Mouse (Mus musculus) urinary bladder, postnatal 25 days (tissue): ENCODE results near the gene Morn1.

Experiments
- DNase-seq: peaks from one replicate; pipeline ENCODE4 v3.0.0; 2022; ENCODE audit warnings: low spot score

The Morn1 gene

DNA sequence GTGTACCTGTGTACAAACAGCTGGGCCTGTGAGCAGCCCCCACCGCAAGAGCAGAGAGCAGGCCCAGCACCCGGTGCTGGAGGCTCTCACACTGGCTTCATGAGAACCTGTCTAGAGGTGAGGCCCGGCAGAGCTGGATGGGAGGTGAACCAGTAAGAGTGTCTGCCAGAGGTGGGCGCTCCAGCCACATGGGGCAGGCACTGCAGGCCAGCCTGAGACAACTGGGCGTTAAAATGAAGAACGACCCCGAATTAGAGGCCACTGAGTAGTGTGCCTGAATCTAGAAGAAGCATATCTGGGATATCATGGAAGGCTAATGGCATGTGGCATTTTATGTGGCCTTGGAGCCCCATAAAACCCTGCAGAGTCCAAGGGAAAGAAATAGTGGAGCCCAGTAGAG lies 33.7 kb downstream of the Morn1 start:
- DNase-seq = no peak

DNA sequence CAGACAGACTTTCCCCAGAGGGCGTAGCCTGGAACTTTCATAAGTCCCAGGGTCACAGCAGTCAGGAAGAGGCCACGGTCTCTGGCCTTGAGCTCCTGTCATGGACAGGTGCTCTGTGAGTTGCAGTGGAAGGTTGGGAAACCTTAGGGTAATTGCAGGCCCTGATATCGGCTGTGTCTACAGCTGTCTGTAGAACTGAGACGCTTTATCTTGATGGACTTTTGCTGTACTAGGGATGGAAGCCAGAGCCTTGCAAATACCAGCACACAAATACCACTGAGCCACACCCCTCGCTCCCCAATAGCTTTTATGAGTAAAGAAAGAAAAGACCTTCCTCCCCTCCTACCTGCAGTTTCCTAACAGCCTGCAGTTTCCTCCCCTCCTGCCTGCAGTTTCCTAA lies 34.2 kb downstream of the Morn1 start:
- no peak for DNase-seq

DNA sequence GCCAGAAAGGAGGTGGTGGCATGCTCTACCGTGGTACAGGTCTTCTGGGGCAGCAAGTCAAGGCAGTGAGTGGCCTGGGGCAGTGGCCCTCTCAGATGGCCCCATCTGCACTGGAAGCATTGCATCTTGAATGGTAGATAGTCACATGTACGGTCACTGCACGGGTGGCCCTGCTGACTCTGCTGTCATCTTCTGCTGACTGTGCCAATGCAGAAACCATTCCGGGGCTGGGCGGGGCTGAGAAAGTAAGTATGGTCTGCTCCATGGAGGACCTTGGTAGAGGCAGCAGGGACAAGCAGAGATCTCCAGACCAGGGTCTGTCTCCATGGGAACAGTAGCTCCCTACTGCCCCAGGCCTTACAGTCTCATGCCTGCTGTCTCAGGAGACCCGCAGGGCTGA lies 34.8 kb downstream of the Morn1 start:
- no peak for DNase-seq

DNA sequence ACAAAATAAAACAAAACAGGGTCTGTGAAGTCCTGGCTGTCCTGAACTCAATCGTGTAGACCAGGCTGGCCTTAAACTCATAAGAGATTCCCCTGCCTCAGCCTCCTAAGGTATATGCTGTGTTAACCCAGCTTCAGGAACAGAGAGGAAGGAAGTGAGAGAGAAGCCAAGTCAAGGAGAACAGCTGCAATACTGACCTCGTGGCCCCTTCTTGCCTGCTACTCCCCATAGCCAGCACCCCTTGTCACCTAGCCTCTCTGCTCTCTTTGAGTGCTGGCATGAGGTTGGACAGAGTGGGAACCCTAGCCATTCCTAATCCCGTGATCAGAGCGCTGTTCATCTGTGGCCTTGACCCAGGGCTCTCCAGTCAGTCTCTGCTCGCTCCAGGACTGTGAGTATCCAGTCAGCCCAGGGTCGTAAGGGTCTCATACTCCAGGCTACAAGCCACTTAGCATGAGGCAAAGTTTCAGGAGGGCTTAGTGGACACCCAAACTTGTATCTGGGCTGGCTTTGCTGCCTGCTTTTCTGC lies 35.6 kb downstream of the Morn1 start:
- no peak for DNase-seq

DNA sequence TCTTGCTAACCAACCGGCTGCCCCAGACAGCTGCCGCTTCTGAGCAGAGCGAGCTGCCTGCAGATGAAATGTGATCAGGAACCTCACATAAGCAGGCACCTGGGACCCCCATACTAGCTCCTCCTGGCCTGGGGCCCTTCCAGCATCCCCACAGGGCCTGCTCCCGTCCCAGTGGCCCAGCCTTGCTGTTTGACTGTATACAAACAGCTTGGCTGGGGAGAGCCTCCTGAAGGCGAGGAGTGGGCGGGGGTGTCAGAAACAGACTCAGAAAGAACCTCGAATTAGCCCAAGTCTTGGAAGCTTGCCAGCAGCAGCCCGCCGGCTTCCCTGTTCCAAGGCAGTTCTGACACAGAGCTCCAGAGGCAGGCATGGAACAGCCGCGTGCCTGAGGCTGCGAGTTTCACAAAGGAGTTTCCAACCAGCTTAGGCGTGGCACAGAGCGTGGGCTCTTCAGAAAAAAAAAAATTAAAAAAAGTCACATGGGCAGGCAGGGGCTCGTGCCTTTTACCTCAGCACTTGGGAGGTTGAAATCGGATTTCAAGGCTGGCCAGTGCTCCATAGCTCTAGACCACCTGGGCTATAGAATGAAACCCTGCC lies 36.2 kb downstream of the Morn1 start:
- DNase-seq = peak; percentile 71

DNA sequence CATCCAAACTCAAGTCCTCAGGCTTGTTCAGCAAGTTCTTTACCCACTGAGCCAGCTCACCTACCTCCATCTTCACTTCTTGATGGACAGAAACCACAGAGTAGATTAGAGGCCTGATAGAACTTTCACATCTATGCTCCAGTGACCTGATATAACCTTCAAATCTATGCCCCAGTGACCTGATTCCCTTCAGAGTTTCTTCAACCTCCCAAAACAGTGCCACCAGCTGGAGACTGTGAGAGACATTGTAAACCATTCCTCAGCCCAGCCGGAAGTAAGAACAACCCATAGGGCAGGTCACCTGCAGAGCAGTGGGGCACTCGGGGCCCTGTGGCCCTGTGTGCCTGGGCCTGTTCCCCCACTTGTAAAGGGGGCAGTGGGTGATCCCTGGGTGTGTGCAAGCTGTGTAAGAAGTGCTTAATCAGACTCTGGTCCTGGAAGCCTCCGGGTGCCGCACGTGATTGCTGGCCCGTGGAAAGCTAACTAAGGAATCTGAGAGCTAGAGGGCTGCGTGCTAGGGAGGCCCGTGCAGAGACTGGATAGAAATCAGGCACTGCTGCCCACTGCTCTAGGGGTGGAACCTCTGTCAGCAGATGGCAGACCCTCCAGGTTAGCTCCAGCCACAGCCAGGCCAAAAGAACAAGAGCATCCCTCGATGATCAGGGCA lies 37.6 kb downstream of the Morn1 start:
- DNase-seq = no peak

DNA sequence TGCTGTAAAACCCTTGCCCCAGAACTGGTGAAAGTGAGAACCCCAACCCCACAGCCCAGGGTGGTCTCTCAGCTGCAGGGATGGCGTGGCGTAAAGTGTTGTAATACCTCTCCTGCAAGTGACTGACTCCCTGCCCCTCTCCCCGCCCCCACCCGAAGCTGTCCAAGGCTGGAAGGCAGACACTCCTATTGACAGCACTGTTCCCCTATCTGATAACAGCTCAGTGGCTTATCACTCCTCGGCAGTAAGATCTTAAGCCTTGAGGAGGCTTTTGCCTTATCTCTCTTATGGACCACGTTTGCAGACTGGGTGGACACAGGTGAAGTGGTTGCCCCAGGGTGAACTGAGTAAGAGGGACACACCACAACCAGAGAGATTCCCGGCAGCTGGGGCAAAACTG lies 38.9 kb downstream of the Morn1 start:
- DNase-seq = no peak

DNA sequence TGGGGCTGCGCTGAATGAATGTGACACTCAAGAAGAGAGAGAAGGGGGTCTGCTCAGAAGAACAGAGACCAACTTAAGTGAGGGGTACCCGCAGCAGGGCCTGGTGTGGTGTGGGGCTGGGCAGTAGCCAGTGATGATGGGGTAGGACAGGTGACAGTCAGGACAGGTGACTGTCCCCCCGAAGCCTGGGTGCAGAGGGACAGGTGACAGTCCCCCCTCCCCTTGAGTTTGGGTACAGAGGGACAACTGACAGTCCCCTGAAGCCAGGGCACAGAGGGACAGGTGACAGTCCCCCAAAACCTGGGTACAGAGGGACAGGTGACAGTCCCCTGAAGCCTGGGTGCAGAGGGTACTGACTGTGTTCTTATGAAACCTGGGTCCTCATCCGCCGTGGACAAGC lies 39.8 kb downstream of the Morn1 start:
- no peak for DNase-seq

DNA sequence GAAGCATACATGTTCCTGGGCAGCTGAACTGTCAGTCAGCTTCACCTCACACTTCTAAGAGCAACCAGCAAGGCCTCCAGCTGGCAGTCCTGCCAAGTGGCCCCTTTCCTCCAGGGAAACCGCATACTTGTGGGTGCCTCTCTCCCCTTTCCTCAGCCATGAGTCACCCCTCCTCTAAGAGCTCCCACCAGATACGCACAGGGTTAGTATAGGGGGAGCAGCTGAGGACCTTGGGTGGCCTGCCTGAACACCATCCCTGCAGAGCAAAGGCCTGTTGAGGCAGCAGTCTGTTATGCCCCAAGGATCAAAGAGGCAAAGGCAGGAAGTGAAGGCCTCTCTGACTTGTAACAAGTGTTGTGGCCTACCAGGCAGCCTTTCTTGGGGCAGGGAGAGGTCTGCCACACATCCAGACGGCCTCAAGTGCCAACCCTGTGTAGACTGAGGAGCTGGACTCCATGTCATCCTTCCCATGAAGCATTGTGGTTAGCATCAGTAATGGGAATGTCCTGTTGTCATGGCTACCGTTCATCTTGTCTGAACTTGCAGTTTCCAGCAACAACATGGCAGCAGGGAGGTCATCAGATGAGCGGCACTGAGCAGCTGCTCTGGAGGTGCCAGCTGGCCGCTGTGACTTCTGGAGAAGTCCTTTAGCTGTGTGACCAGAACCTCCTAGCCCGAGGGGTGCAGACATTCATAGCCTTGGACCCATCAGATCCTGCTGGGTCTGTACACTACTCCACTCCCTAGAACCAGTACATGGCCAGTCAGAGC lies 40.4 kb downstream of the Morn1 start:
- DNase-seq = no peak

DNA sequence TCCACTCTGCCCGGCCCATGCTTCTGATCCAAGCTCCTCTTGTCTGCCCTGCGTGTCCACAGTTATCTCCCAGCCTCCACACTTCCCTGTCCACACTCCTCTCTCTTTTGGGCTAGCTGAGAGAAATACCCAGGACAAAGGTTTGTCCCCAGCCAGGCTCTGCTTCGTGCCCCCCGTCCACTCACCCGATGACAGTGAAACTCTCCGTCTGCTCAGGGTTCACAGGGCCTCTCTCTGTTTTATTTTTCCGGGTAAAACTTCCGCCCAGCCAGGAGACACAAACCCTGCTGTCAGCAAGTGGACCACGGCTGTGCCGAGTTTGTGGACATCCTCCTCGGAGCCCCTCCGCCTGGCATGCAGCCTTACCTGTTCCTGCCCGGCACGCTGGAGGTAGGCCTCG lies 42.0 kb downstream of the Morn1 start:
- no peak for DNase-seq

DNA sequence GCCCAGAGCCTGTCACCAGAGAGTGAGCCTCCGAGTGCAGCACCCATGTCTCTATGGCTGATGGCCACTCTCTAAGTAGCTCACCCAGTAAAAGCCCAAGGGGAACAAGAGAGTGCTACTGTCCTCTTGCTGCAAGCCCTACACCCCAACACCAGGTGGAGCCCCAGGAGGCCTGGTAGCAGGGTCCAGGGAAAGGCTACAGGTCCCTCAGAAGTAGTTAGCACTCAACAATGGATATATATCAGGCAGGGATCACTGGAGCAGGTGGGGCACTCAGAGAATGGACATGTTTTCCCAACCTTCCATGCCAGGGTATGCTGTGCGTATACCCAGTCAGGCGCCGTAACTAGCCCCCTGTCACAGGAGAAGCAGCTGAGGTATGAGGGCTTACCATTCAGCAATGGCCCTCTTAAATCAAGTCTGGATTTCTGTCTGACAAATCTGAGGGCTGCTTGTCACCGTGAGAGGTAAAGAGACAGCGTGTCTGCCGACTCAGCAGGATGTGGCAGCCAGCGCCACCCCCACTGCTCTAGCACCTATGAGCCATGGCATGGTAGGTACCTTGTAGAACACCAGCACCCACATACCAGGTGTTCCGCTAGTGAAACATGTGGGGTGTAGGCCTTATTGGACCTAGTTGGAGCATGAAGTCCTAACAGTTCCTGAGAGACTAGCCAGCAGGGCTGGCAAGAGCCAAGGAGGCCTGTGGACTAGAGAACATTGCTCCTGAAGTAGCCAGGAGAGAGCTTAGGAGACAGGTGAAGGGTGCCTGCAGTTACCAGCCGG lies 42.9 kb downstream of the Morn1 start:
- DNase-seq = no peak

DNA sequence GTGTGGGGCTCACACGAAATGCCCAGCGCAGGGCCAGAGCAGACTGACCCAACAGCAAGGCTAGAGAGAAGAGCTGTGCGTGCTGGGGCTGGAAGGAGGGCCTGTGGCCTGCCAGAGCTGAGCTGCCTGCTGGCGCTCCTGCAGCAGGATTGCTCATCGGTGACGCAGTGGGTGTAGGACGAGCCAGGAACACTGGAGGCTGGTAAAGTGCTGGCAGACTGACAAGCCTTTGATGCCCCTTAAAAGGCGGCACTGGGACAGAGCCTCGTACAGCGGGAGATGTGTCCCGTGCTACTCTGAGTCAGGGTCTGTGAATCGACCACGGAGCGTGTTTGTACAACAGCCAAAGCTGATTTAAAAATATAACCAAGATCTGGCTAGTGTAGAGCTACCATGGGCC lies 43.6 kb downstream of the Morn1 start:
- DNase-seq = peak; percentile 73

DNA sequence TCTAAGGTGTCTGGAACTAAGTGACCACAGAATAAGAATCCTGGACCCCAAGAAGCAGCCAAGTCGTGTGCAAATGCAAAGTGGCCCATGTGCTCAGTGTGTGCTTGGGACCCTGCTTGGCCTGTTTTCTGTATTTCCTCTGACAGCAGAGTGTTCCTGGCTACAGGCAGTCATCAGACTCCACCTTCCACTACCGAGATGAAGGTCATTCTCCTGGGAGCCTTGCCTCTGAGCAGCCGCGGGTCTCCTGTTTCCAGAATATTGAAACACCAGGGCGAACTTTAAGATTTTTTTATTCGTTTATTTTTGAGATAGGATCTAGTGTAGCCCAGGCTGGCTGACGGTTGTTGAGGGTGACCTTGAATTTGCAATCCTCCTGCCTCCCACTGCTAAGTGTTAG lies 44.2 kb downstream of the Morn1 start:
- no peak for DNase-seq

DNA sequence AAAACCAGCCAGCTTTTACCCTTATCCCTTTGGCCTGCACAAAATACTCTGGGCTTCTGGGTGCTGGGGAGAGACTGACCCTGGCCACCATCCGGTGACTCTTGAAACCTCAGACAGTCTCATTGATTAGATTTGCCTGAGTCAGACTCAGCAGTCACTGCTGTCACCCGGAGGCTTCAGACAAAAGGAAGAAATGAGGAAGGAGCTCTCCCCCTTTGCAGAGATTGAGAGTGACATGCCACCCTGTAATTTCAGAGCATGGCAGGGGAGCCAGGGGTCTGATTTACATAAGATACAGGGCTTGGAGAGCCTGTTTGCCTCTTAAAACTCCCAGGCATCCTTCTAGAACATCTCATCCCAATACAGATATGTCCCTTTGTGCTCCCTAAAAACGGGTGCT lies 46.8 kb downstream of the Morn1 start:
- no peak for DNase-seq

DNA sequence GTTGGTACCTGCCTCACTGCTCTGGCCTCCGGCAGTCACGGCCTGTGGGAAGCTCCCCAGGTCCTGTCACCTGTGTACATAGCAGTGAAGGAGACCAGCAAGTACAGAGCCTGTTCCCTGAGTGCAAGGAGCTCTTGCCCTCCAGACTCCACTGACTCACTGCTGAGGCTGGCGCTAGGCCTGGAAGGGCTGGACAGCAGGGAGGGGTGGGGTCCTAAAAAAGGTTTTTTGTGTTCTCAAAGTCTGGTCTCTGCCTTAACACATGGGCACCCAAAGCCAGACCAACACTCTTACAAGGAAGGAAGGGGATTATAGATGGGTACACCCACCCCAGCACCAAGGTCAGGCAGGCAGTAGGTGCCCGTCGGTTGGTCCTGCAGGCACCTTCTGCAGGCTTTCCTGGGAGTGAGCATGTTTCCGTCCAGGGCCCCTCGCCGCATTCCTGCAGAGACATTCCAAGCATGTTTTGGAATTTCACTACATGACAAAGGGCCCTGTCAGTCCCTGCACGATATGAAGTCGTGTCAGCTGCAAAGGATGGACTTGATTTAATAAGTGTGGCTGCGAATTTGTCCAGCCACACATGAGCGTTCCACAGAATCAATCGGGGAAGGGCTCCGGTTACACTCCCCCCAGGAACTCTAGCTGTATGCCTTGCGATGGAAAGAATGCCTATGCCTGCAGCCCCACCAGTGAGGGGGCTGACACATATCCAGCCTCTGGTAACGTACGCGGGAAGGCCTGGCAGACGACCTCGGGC lies 47.5 kb downstream of the Morn1 start:
- DNase-seq = peak; percentile 59

DNA sequence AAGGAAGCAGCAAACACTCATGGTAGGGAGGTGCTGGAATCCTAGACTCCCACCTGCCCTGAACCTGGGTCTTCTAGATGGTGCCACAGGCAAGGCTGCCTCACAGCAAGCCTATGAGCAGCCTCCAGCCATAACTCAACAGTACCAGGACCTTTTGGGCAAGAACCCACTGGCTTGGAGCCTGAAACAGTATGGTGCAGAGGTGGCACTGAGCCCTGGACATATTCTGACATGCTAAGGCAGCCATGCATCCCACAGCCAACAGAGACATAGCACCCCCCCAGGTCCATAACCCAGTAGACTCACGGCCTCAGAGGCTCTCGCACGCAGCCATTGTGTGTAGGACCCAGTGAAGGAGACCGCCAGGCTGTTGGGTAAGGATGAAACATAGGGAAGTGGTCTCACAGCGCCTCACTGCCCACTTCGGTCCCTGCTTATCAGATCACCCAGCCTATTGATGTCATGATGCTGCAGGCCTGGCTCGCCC lies 48.4 kb downstream of the Morn1 start:
- no peak for DNase-seq

DNA sequence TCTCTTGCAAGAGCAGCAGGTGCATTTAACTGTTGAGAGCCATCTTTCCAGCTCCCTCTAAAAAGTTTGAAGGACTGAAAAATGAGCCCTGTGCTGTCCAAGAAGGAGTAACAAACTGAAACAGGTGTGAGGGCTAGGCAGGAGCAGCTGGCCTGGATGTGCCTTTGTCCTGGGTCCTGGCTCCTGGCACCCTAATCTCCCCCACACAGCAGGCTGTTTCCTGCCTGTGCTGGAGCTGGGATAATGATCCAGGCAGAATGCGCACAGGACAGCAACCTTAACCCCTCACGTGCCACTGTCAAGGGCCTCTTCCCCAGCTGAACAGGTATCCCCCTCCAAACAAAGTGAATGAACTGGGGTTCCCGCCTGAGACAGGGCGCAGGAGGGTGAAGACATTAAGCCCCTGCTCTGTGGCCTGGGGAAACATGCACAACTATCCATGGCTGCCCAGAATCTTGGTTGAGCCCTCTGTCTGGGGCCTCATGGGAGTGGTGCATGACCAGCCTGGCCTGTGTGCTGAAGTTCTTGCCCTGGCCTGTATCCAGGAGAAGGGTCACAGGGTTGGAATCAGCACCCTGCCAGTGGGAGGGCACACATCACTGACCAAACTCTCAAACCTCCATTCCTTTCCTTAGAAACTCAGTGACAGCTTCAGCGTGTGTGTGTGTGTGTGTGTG lies 49.7 kb downstream of the Morn1 start:
- no peak for DNase-seq

DNA sequence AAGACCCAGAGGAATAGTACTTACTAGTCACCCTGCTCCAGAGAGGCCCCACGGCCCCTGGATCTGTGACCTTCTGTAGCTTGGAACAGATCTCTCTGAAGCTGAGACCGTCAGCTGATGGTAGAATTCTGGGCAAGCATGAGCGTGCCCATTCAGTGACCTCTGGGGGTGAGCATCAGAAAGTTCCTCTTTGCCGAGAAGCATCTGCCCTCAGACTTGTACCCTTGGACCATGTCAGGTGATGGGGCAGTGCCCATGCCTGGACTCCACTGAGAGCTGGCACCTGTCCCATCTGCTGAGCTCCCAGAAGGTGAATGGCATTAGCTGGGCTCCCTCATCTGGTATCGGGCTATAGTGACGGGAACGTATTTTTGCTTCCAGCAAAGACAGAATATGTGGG lies 51.5 kb downstream of the Morn1 start:
- no peak for DNase-seq

DNA sequence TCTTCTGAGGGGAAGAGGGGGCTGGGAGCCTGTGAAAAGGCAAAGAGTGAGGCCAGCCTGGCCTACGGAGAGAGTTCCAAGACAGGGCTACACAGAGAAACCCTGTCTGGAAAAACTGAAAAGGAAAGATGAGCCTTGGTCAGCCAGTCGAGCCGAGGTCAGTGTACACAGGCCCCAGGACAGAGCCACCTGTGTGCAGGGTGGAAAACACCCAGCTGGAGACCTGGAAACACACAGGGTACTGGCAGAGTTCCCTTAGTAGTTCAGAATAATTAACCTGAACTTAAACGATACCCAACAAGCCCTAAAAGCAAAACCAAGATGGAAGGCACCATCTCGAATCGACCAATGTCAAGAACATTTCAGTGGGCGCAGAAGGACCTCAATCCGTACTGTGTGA lies 52.1 kb downstream of the Morn1 start:
- DNase-seq = no peak

DNA sequence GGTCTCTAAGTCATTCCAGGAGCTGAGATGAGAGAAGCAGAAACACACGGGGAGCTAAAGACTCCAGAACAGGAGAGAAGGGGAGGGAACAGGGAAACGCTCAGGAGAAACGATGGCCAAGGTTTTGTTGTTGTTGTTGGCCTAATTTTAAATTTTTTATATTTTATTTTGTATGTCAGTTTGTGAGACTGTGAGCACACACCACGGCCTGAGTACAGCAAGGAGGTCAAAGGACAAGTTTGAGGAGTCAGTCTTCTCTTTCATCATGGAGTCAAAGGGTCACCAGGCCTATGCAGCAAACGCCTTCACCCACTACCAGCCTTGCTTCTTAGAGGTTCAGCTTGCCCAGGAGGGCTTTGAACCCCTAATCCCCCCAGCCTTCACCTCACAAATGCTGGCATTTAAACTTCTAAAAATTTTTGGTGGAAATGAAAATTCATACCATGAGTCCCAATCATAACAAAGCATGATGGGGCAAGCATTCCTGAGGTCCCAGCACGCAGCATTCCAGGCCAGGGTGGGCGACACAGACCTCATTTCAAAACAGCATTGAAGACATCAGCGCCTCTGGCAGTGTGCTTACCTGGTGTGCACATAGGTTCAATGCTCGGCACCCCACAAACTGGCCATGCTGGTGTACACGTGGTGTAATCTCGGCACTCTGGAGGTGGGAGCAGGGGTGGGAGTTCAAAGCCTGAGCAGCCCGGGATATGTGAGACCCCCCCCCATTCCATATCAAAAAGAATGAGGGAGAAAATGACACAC lies 53.1 kb downstream of the Morn1 start:
- DNase-seq = no peak
